Mouse (Mus musculus) cerebellum, adult (tissue): ENCODE data around the gene Smco4.
"Not testable (repeated sequence)": the region's sequence is repeated elsewhere in the genome, so short reads cannot be mapped to it uniquely, and the experiment has no call there.

Experiments
- ATAC-seq: cut with Nextera tagmentation; 2 replicates; pipeline ENCODE4 v1.9.2; 2017; ENCODE audit warnings: mild to moderate bottlenecking, moderate library complexity, mixed read lengths; ENCODE audit not compliant: insufficient number of reproducible peaks, low FRiP score, low TSS enrichment

Gene Smco4

GRCm38 (mm10) chr9:15493235-15493924 lies at the start of gene Smco4:
TSS of gene Smco4 (plus strand) at chr9:15493432.
- peak; percentile 76 for ATAC-seq

GRCm38 (mm10) chr9:15447397-15447796 lies 45.8 kb upstream of the Smco4 start:
- ATAC-seq, result no peak

DNA sequence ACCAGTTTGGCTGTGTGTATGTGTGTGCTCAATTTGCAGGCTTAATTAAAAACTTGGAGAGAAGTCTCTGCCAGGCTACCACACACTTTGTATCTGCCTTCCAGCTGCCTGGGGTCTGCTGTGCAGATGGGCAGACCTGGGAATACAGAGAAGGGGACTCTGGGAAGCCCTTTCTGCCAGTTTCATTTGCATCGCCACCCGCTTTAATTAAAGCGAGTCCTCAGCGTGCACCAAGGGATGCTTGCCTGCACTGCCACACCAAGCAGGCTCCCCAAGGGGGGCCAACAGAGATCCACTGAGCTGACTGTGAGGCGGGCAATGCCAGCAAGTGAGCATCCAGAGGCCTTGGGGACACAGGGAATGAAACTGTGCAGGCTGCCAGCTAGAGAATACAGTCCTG lies 42.3 kb upstream of the Smco4 start:
- no peak for ATAC-seq

- no peak for ATAC-seq
These were observed 21.0 kb upstream of the Smco4 start for GRCm38 (mm10) chr9:15472256-15472655.

DNA sequence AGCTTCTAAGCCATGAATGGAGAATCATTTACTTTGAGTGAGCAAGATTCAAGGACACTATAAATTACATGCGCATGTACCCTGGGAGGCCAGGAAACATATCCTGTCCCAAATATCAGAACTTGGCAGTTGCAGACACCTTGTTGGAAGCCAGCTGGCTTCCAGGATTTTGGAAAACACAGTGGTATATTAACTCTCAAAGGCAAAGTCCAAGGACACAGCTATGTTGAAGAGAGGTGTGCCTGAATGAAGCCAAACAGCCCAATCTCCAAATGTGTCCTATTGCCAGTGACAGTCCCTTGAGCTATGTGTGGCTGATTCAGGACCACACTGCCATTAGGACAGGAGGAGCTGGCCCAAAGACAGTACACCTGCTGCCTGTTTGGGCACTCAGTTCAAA lies 20.0 kb upstream of the Smco4 start:
- no peak for ATAC-seq

DNA sequence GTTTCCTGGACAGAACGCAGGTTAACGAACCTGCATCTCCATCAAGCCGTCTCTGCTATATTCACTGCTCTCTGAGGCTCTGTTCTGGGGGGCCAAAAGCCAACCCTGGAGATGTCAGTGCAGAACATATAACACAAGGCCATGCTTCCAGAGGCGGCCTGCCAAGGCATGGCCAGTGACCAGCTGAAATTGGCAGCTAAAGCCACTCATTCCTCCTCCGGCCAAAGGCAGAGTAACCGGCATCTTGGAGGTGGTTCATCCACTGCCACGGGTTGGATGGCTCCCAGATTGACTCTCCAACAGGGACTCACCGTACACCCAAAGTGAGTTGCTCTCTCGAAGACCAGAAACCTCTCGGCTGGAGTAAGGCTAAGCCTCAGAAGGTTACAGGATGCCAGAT lies 15.7 kb upstream of the Smco4 start:
- peak; percentile 61; the same call in 1 of the 2 replicates for ATAC-seq

- ATAC-seq, result no peak
These were observed 5.4 kb upstream of the Smco4 start for GRCm38 (mm10) chr9:15487682-15488424.

DNA sequence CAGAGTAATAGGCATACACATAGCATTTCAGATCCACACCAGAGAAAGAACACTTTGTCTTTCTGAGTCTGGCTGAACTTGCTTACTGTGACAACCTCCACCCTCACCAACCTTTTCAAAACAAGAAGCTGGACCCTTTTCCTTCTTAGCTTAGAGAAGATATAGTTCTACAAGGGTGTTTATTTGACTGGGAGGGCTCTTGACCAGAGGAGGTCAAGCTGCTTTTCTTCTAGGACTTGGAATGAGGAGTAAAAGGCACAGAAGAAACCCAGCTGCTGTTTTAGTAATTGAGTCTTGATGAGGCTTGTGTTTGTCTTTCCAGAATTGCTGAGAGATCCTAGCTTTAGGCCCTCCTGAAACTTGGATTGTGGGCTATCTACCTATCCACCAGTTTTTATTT lies 3.9 kb upstream of the Smco4 start:
- no peak for ATAC-seq

- ATAC-seq, result no peak
These were observed 2.7 kb upstream of the Smco4 start for GRCm38 (mm10) chr9:15490331-15491100.

DNA sequence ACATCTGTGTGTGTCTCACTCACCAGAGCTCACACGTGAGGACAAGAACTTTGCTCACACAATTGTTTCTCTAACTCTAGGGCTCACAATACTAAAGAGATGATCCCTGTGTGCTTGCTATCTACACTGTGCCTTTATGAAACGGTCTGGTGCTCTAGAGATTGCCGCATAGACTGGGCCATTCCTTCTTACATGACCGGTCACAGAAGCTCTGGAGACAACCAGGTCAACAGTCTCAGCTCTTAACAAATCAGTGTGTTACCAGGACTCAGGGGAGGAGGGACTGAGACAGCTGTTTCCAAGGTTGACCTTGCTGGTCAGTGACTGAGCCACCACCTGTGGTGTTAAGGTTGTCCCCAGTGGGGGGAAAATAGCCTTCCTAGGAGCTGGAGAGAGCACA lies 1.5 kb upstream of the Smco4 start:
- ATAC-seq, result no peak

- ATAC-seq, result no peak
These were observed 831 bp upstream of the Smco4 start for GRCm38 (mm10) chr9:15492401-15492800.

DNA sequence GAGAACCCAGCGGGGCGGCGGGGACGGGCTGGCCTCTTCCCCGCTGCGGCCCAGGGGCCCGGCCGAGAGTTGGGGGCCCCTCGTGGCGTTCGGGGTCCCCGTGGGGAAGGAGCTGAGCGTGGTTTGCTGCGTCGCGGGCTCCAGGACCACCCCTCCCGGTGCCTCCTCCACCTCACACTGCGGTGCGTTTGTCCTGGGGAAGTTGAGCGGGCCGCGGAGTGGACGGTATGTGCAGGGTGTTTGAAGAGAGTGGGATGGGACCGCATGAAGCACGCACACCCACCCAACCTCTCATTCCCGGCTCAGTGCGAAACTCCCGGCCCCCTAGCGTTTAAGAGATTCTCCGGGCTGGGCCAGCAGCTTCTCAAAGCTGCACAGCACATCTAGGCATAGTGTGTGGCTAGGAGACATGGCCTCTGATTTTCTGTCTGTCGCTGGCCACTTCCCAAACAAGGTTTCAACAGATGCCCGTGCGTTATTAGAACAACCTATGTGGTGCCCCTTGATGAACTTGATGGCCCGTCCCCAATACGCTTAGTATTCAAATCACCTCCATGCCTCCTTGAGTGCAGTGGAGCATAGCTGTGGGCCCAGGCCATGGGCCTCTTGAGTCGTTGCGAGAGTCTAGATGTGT lies 810 bp downstream of the Smco4 start:
- peak; percentile 53 for ATAC-seq

DNA sequence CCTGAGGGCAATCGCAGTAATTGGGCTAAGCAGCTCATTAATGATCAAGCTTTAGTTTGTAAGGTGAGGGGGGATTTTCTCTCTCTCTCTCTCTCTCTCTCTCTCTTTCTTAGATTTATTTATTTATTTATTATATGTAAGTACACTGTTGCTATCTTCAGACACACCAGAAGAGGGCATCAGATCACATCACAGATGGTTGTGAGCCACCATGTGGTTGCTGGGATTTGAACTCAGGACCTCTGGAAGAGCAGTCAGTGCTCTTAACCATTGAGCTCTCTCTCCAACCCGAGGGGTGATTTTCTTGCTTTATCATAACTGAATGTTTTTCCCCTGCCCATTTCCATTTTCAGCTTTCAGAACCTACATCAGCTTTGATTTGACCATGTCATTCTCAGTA lies 2.0 kb downstream of the Smco4 start:
- not testable (repeated sequence) for ATAC-seq

DNA sequence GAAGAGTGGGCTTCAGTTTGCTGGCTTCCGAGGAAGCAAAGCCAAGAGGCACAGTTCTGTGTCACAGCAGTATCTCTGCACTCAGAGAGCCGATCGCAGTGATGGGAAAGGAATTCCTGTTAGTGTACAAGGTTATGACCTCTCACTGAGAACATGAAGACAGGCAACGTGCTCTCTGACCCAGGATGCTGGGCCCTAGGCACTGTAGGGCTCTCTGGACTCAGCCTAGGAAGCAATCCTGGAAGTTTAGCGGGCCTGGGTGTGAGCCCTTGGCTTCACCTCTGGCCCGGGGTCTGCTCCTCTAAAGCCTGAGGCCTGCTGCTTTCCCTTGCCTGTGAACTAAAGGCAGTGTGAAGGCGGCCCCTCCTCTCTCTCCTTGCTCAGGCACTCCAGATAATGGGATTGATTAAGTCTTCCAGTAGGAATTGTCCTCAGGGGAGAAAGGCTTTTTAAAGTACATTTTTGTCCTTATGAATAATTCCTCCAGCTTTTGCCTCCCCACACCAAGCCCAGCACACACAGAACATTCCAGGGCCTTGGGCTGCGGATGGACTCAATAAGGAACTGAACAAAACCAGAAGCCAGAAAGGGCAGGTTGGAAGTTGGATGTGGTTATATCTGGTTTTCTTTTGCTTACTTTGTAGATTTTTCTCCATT lies 2.8 kb downstream of the Smco4 start:
- ATAC-seq, result no peak

DNA sequence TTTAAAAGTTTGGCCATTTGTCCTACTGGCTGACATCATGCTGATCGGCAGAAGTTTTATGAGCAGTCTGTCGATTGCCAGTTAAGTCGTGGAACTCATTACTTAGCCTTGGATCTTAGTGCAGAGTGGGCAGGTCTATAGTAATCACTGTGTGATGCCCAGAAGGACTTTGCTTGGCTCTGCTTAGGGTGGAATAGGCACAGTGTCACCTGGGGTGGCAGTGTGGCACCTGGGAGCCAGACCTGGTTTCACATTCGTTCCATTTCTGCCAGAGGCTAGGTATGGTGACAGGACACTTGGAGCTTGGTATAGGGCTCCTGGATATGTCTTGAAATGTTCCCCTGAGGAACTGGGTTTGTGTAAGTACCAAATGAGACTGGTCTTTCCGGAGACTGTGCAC lies 6.8 kb downstream of the Smco4 start:
- ATAC-seq, result no peak

DNA sequence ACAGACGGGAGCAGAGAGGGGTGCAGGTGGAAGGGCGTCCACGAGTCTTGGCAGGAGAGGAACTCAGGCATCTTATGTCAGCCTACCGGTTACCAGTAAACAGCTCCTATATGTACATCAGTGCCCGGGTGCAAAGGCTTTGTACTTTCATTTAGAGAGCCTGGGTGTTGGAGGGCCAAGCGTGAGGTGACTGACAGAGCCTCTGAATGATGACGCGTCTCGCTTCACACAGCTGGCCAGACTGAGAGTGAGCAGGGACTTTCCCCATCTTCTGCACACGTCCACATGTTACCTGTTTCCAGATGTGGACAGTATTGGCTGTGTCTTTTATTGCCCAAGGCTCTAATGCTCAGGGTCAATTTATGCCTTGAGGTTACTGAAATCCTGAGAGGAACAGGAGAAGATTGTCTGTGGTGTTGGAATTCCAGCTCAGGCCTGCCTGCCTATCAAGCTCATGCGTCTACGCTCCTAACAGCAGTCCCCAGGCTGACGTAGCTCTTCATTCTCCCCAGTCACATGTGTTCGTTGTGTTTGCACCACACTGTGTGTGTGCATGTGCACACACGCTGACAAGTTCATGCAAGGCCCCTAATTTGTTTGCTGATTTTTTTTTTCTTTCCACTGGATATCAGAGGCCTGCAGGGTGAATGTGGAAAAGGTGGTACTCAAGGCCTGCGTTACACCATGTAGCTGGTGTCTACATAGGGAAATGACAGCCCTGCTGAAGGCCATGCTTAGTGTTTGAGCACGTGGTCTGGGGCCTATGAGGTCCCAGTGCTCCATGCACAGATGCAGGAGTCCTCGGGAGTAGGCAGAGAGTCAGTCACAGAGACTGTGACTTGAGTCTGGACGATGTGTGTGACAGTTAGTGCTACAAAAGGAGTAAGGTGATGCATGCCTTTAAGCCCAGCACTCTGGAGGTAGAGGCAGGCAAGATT lies 8.4 kb downstream of the Smco4 start:
- no peak for ATAC-seq

- no peak for ATAC-seq
These were observed 9.2 kb downstream of the Smco4 start for GRCm38 (mm10) chr9:15502476-15502875.

DNA sequence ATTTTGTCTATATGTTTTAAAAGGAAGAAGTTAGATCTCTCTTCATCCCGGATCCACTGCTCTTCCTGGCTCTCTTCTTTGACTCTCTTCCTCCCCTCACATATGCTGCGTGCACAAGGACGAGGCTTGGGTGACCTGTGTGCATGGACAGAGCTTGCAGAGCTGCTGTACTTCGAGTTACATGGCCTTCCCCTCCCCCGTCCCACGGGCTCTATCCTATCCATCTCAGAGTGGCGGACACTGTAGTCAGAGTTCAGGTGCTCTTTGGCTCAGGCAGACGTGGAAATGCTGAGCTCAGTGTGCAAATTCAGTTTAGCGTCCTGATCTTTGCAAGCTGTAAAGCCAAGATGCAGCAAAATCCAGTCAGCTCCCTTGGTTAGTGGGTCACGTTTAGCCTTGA lies 10.1 kb downstream of the Smco4 start:
- ATAC-seq, result no peak

DNA sequence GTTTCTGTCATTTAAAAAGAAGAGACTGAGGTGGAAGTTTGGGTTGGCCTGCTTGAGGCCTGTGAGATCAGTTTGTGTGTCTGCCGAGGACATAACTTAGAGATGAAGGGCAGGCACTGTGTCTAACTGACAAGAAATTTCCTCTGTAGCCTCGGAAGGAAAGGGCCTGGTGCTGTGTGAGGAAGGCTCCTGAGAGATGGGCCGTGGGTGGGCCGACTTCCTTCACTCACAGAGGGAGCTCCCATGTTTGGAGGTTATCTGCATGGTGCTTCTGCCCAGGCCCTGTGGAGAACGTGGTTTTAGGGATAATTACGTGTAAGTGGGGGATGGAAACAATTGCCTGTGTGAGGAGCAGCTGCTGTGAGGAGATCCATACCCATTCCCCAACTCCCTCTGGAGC lies 10.6 kb downstream of the Smco4 start:
- no peak for ATAC-seq
